Mouse (Mus musculus) c-Kit-negative CD71-positive TER-119-positive erythroid progenitor cells, embryonic 14.5 days (primary cell): ENCODE data around the gene Peli2.

Experiments used
- DNase-seq: peaks from one replicate; pipeline ENCODE4 v3.0.0-alpha.2; 2013; ENCODE audit warnings: low read depth, low spot score

Peli2 gene

DNA sequence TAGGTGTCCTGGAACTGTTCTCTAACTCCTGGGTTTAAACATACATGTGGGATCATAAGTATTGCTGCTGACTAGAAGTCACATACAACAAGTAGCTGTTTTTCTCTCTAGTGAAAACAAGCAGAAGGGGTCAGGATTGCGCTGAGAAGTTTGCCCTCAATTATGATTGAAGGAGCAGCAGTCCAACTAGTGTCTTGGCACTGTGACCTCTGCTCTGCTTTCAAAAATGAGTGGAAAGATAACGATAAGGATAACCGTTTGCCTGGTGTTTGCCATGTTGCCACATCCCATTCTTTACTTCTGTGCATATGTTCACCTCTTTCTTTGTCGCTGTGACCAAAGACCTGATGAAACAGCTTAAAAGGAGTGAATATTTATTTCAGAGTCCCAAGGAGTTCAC, 167.0 kb downstream of the Peli2 start:
- no peak for DNase-seq

DNA sequence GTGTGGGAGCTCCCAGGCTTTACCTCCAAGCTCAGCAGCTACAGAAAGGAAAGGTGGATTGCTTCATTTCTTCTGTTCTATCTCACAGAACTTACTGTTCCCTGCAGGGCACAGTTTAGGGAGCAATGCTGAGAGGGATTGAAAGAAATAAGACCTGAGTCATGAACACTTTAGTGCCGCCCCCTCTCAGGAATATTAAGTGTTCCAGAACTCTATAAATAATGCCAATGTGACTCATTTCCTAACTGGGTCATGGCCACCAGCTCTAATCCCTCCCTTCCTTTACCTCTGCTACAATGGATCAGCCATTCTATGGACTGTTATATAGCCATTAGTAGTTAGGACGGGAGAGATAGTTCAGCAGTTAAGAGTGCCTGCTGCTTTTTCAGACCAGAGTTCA, 168.0 kb downstream of the Peli2 start:
- no peak for DNase-seq

DNA sequence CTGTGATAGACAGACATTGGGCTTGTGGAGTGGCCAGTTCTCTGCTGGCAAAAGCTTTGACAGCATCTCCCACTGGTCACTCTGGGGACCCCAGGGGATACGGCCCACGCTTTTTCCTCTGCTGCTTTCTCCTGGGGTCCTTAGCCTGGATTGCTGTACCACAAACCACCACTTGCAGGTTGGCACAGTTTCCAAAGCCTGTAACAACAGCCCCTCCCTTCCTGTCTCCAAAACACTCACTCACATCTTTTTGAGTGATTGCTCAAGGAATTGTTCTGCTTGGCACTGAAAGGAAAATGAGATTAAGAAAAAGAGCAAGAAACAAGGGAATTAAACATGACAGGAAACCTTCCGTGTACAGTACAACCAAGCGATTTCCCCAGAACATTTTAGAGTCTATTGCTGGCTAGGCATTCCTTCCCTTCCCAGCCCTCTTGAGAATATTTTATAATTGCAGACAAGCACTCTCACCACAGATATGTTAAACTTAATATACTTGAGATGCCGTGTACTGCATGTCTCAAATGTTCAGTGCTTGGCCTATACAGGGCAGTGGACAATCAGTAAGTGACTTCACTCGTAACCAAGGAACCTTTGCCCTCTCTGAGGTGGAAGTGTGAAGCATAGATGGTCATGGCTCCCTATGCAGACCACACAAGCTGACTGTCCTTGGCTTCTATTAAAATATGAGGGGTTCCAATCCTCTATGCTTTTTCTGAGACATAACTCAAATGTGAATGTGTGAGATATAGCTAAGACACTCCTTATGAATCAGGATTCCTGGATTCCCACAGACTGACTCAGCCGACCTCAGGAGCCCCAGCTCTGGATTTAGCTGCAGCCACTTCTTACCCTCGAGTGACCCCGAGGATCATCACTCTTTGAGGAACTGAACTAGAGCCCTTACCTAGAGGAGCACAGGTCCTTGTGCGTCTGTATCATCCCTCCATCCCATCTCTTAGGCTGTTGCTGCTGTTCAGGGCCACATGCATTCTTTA, 169.3 kb downstream of the Peli2 start:
- no peak for DNase-seq

DNA sequence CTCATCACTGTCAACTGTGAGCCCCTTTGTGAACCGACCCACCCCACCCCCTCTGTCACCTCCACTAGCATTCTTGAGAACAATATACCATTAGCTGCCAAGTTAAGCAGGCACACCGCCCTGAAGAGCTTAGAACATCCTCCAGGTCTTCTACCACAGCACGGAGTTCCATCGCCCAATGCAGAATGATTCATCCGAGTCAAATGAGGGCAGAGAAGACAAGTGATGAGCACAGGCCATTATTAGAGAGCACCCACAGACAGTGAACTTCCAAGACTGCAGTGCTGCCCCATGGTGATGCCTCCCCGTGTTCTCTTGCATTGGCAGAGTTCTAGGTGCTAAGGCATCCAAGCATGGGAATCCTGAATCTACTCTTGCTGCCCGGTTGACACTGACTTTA, 172.9 kb downstream of the Peli2 start:
- no peak for DNase-seq

DNA sequence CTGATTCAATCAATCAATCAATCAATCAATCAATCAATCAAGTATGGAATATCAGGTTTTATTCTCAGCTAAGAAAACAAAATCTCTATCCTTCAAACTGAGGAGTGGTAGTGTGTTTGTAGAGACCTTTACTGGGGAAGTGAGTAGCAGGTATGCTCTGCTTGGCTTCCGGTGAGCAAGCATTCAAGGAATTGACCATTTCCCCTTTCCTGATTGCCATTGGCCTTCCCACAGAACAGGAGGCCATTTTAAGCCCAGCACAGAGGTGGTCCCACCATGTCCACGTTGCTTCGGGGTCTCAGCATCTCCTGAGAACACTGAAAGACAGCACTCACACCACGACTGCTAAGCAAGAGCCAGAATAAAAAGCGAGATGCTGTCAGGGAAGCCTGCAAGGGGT, 174.8 kb downstream of the Peli2 start:
- DNase-seq = no peak

DNA sequence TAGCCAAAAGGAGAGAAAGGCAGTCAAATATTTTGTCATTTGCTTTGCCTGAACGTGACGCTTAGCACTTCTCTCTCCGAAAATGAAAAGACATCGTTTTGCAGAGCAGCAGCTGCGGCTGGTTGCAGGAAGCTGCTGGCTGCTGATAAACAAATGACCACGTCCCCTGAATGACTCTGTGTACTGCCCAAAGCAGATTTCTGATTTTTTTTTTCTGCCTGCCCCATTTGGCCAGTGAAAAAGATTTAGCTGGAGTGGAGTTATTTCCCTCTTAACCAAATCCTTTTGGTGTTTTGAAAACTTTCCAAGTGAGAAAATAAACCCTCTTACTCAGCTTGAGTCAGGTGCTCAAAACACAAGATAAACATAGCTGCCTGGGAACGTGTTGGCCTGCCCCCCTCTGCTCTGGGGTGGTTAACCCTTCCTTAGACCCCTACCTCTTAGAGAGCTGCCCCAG, 175.2 kb downstream of the Peli2 start:
- no peak for DNase-seq

DNA sequence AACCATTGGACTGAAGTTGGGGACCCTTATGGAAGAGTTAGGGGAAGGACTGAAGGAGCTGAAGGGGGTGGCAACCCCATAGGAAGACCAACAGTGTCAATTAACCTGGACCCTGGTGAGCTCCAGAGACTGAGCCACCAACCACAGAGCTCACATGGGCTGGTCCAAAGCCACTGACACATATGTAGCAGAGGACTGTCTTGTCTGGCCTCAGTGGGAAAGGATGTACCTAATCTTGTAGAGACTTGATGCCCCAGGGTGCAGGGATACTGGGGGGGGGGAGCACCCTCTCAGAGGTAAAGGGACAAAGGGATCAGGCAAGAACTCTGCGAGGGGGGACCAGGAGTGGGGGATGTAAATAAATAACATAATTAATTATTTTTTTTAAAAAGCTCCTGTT, 176.2 kb downstream of the Peli2 start:
- DNase-seq = no peak

DNA sequence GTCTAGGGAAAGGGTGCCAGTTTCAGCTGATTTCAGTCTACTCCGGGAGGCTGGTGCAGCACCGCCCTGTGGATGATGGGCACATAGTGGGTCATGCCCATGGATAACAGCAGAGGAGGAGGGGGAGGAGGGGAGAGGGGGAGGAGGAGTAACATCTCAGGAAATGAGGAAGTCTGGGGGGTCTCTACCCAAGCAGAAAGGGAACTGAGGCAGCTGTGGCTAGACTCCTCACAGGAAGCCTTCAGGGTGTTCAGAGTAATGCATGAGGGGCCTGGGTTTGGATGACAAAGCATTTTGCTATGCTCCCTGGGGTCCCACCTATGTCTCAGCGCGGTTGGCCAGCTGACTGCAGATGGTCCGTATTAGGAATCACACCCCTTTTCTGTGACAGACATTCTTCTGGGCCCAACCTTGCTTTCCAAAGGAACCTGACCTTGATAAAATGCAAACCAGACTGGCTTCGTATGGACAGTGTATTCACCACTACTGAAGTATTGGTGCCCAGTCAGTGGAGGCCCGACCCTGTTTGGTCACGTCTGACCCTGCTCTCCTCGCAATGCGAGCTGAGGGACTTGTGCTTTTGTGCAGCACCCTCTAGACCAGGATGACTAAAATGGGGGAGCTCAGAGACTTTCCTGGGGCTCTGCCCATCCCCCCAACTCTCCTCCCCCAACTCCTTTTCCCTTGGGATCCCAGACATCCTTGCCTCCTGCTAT, 182.0 kb downstream of the Peli2 start:
- no peak for DNase-seq

DNA sequence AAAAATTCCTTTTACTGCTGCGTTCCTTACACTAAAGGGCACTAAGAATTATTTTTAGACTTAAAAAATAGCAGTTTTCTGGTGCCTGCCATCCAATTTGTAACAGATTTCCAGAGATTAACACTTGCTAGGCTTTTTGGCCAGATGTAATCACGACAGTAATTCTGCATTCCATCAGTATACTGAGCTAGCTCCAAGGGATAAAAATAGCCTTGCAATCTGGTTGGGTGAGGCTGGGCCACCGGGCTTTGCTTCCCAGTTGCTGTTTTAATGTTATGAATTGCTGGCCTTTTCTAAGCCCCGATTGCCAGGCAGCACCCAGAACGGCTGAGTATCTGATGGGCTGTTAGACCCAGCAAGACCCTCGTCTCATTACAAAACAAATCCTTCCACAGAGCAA, 182.6 kb downstream of the Peli2 start:
- DNase-seq = no peak

DNA sequence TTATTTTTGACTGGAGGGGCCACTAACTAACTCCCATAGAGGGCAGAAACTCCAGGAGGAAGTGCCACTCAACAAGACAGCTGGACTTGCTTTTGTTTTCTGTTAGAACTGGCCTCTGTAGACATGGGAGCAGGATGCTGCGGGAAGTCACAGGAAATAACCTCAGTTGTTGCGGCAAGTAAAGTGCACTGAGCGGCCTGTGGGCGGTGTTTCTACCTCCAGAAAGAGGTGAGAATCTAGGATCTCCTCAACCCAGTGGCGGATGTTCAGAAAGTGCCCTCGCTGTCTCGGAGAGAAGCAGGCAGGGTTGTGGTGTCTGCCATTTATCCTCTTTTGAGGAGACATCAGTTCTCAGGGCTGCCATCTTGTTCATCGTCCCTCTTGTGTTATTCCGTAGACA, 183.2 kb downstream of the Peli2 start:
- DNase-seq = no peak

DNA sequence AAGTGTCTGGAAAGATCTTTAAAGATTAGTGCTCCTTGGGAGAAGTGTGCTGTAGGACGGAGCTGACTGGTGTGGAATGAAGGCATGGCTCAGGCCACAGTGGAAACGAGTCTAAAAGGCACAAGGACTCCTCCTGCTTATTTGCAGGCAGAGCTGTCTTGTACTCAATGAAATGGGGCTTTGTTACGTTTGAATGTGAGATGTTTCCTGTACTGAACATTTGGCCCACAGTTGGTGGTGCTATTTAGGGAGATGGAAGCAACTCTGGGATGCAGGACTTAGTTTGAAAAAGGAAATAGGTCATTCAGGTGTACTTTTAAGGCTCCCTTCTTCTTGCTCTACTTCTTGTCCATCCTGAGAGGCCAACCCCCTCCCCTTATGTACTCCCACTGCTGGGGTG, 192.6 kb downstream of the Peli2 start:
- DNase-seq = no peak

DNA sequence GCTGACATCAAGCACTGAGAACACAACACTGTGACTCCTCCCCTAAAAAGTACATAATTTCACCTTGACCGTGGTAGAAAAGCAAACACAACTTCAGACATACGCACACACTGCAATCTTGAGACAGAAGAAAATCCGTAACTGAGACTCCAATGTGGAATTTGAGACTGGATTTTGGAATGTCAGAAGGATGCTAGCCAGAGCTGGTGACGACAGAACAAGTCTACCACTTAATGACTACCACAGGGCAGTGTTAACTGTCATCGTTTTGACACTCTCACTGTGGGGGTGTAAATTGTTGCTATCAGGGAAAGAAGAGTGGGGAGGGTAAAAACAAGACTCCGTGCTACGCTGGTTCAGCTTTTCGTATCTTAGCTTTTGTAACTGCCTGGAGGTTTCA, 195.8 kb downstream of the Peli2 start:
- no peak for DNase-seq

DNA sequence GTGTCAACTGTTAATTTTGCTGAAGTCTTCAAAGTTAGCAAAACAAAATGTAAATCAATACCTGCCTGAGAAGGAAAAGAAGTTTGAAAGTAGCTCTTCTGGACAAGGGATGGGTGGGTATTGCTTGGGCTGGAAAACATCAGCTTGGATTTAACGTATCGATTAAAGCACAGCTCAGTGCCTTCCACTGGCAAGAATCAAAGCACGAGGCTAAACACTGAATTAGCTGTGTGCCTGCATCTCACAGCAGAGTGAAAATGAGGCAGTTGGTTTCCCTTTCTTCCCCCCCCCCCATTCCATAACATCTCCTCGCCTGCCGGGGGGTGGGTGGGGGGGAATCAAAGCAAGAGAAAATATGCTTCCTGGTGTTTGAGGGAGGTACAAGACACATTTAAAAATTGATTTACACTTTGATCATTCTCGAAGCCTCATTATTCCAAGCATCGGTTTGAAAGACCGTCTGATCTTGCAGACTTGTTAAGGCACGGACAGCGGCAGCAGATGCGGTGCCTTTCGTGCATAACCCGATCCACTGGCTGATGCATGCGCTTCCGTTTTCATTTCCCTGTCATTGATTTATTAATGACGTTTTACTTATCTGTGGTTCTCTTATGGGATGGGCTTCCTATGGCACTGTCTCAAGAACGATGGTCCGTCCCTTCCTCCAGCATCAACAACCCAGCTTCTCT, 203.3 kb downstream of the Peli2 start:
- no peak for DNase-seq

DNA sequence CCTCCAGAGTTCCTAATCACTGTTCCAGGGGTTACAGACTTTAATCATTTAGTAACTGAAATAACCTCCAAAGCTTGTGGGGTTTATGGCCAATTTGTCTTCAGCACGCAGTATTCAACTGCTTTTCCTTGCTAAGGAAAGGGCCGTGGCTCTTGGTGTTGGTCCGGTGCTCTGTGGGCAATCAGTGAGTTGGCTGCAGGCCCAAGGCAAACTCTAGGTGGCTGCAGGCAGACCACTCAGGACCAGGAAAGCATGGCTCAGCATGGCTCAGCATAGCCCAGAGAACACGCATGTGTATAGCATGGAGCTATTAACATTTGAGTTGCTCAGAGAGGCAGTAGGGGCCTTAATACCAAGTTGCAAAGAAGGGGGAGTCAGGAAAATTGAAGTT, 203.8 kb downstream of the Peli2 start:
- DNase-seq = no peak

DNA sequence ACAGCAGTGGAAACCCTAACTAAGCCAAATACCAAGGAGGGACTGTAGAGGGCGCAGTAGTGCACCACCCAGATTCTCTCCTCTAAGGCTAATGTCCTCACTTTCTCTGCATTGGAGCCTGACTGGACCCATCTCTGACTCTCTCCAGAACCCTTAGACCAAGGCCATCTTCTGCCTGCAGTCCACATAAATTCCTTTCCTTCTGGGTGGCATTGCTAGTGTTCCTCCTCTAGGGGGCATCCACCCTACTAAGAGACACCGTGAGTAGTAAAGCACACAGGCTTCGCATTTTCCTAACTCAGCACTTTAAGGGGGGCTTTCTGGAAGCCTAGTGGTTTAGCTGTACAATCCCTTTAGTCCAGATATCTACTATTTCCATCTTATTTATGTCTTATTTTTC, 207.1 kb downstream of the Peli2 start:
- no peak for DNase-seq

DNA sequence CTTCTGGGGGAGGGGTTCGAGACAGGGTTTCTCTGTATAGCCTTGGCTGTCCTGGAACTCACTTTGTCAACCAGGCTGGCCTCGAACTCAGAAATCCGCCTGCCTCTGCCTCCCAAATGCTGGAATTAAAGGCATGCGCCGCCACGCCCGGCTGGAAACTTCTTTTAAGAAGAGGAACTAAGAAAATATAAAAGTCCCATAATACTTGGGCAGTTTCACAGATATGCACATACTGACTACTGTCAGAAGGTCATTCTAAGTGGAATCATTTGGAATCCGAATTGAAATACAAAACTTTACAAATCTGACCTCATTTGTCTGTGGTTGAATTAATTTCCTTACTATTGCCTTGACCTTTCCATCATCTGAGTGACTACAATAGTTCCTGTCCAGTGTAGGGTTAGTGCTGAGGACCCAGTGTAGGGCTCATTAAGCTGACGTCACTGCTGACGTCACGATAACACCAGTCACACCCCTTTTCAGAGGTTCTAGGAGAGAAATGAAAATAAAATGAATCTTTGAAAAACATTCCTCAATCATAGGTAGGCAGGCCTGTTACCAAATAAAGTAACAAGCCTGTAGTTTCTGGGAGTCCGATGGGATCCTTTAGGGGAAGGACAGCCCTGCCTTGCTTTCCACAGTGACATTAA, 209.2 kb downstream of the Peli2 start:
- no peak for DNase-seq
